Mouse (Mus musculus): ENCODE measurements at regions not wholly inside any gene's neighbourhood (a gene's known extent, or its start where the extent isn't known, plus 50 kb on each side); places are given as distances from the start of the nearest gene placed in this dataset.

DNA sequence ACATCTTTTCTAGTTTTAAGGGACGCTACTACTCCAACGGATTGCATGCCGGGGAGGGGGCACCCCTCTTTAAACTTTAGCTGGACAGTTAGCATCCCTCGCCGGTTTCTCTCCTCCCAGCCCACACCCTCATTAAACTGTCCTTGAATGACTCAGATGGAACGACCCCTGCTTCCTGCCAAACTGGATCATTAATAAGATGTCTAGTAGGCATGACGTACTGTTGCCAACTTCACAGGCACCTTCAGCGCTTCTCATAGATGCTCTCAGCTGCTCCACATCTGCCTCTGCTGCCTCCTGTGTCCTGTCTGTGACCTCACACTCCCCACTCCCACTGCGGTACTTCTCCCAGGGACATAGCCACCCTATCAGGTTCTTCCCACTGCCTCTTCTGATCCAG lies 54.1 kb upstream of the Ccdc167 start:
- no peak for TF ChIP-seq EP300 (IDR thresholded peaks at IDR 0.05; ENCODE audit: low read depth)
- TF ChIP-seq CTCF (IDR thresholded peaks at IDR 0.05; ENCODE audit: low read depth) = no peak
